Mouse (Mus musculus) embryonic facial prominence, embryonic 10.5 days (tissue): ENCODE measurements around the gene Nkd2. TPM values are rescaled to one million over a fixed set of nuclear protein-coding genes. Genes with fewer than 3 reads are reported as not detected.

Source experiments
- DNase-seq: peaks from one replicate; pipeline ENCODE4 v3.0.0-alpha.2; 2017; ENCODE audit warnings: low spot score
- H3K27ac ChIP-seq: fragments of 300-500 bp; sonication (generic); replicated peaks from 2 replicates; pipeline ENCODE4 v1.5.1; 2016; ENCODE audit warnings: mild to moderate bottlenecking
- H3K27me3 ChIP-seq: fragments of 300-500 bp; sonication (generic); replicated peaks from 2 replicates; pipeline ENCODE4 v1.6.1; 2016; ENCODE audit warnings: low read depth, mild to moderate bottlenecking; ENCODE audit not compliant: poor library complexity, severe bottlenecking
- H3K36me3 ChIP-seq: fragments of 300-500 bp; sonication (generic); replicated peaks from 2 replicates; pipeline ENCODE4 v1.6.1; 2016; ENCODE audit warnings: mild to moderate bottlenecking, moderate library complexity
- H3K4me1 ChIP-seq: fragments of 300-500 bp; sonication (generic); 2 replicates; pipeline ENCODE4 v1.6.1; 2016
- H3K4me3 ChIP-seq: fragments of 300-500 bp; sonication (generic); 2 replicates; pipeline ENCODE4 v1.5.1; 2016; ENCODE audit warnings: mild to moderate bottlenecking, moderate library complexity
- H3K9me3 ChIP-seq: fragments of 300-500 bp; sonication (generic); 2 replicates; pipeline ENCODE4 v1.6.1; 2016; ENCODE audit warnings: mild to moderate bottlenecking
- WGBS: fragments of 180-500 bp; shearing (Covaris S2); methylation state at CpG from one replicate; pipeline ENCODE4 v1.1.7; 2016; 5-methylcytosine and 5-hydroxymethylcytosine counted together
- polyA plus RNA-seq: library from polyadenylated mRNA; unstranded; fragments of >200 nt; fragmentation: Nextera tagmentation; extraction: Ambion mirVana; gene quantifications from 2 replicates; pipeline ENCODE4 v1.2.1, GENCODE M21; 2016

Gene Nkd2
- polyA plus RNA-seq, 1 experiment from 2014 or later: 26.2 TPM

GRCm38 (mm10) chr13:73769916-73770682 lies 77.3 kb downstream of the Nkd2 start:
- H3K4me1 ChIP-seq: peaks cover 86% of the 10 kb centered on the region
- WGBS: 86% methylated on average over 4 of the region's 4 CpGs

More at GRCm38 (mm10) chr13:73769916-73770682, 77.3 kb downstream of the Nkd2 start:
- Histone ChIP-seq H3K9me3 (no peaks in the 10 kb centered on the region), H3K27ac (no peak overlapping the region), H3K36me3 (peaks cover 78% of the 10 kb centered on the region), H3K27me3 (no peaks in the 10 kb centered on the region), H3K4me3 (no peak overlapping the region)
- DNase-seq: no peak

Other genes starting within 250 kb of the Nkd2 start
- gene Clptm1l, start 243.6 kb downstream of the Nkd2 start, polyA plus RNA-seq: 98.9 and 103 TPM in 2 replicates
- 9.2 and 10.4 TPM in 2 replicates for gene Tert, start 220.7 kb downstream of the Nkd2 start, polyA plus RNA-seq
- not detected in 2 replicates for gene Slc6a18, start 169.6 kb downstream of the Nkd2 start, polyA plus RNA-seq
- 0.08 and 0.34 TPM in 2 replicates for gene Slc6a19, start 142.8 kb downstream of the Nkd2 start, polyA plus RNA-seq
- 53.5 and 55.8 TPM in 2 replicates for gene Slc12a7, start 114.5 kb downstream of the Nkd2 start, polyA plus RNA-seq
- gene Trip13, start 90.2 kb upstream of the Nkd2 start, polyA plus RNA-seq: 72.2 and 73.7 TPM in 2 replicates
- 50.6 and 57.3 TPM in 2 replicates for gene Brd9, start 90.2 kb upstream of the Nkd2 start, polyA plus RNA-seq
- not detected in 2 replicates for gene Zdhhc11, start 116.2 kb upstream of the Nkd2 start, polyA plus RNA-seq
- 0.59 and 0.64 TPM in 2 replicates for gene Tppp, start 161.8 kb upstream of the Nkd2 start, polyA plus RNA-seq
- 22.1 and 25.0 TPM in 2 replicates for gene Cep72, start 214.7 kb upstream of the Nkd2 start, polyA plus RNA-seq